Mouse (Mus musculus) right cerebral cortex, adult 18-20 months (tissue): ENCODE results near the gene Olfr1412.

Source experiments
- DNase-seq: peaks from one replicate; pipeline ENCODE4 v3.0.0; 2022; ENCODE audit warnings: mixed read lengths

Olfr1412 gene

GRCm38 (mm10) chr1:92585479-92585878 is at the start of gene Olfr1412:
TSS of gene Olfr1412 (plus strand) at chr1:92585779.
- no peak for DNase-seq

GRCm38 (mm10) chr1:92536972-92537371 is 48.6 kb upstream of the Olfr1412 start:
- DNase-seq = no peak

- DNase-seq = no peak
Observed at GRCm38 (mm10) chr1:92539071-92539470, 46.5 kb upstream of the Olfr1412 start.

- DNase-seq = no peak
Observed at GRCm38 (mm10) chr1:92545929-92546328, 39.6 kb upstream of the Olfr1412 start.

- DNase-seq = no peak
Observed at GRCm38 (mm10) chr1:92571022-92571421, 14.6 kb upstream of the Olfr1412 start, which contains the start of gene Olfr1413. TSS of gene Olfr1413 (plus strand) at chr1:92571322.

- no peak for DNase-seq
Observed at GRCm38 (mm10) chr1:92594111-92594510, 8.5 kb downstream of the Olfr1412 start, which contains the start of gene Olfr1411. TSS of gene Olfr1411 (plus strand) at chr1:92594411.

- DNase-seq = no peak
Observed at GRCm38 (mm10) chr1:92596019-92596418, 10.4 kb downstream of the Olfr1412 start.

GRCm38 (mm10) chr1:92605482-92605881 is 19.9 kb downstream of the Olfr1412 start, which contains the start of gene Olfr1410:
TSS of gene Olfr1410 (plus strand) at chr1:92605782.
- no peak for DNase-seq

- no peak for DNase-seq
Observed at GRCm38 (mm10) chr1:92607711-92608110, 22.1 kb downstream of the Olfr1412 start.

GRCm38 (mm10) chr1:92611008-92611407 is 25.4 kb downstream of the Olfr1412 start:
- peak; percentile 44 for DNase-seq

- DNase-seq = no peak
Observed at GRCm38 (mm10) chr1:92613175-92613574, 27.6 kb downstream of the Olfr1412 start.

- DNase-seq = no peak
Observed at GRCm38 (mm10) chr1:92614516-92614915, 28.9 kb downstream of the Olfr1412 start.

GRCm38 (mm10) chr1:92616046-92616445 is 30.5 kb downstream of the Olfr1412 start:
- no peak for DNase-seq

GRCm38 (mm10) chr1:92617488-92617887 is 31.9 kb downstream of the Olfr1412 start, which contains the start of gene Olfr12:
TSS of gene Olfr12 (plus strand) at chr1:92617788.
- DNase-seq = no peak

GRCm38 (mm10) chr1:92618360-92618759 is 32.8 kb downstream of the Olfr1412 start:
- no peak for DNase-seq

GRCm38 (mm10) chr1:92628227-92628626 is 42.6 kb downstream of the Olfr1412 start:
- no peak for DNase-seq

GRCm38 (mm10) chr1:92632196-92632595 is 46.6 kb downstream of the Olfr1412 start:
- no peak for DNase-seq

- no peak for DNase-seq
Observed at GRCm38 (mm10) chr1:92632948-92633347, 47.4 kb downstream of the Olfr1412 start.

GRCm38 (mm10) chr1:92633726-92634125 is 48.1 kb downstream of the Olfr1412 start:
- DNase-seq = no peak

- DNase-seq = no peak
Observed at GRCm38 (mm10) chr1:92634569-92634968, 49.0 kb downstream of the Olfr1412 start.

GRCm38 (mm10) chr1:92634976-92635599 is 49.5 kb downstream of the Olfr1412 start:
- no peak for DNase-seq

- DNase-seq = no peak
Observed at GRCm38 (mm10) chr1:92636015-92636414, 50.4 kb downstream of the Olfr1412 start.

GRCm38 (mm10) chr1:92636676-92637075 is 51.1 kb downstream of the Olfr1412 start:
- no peak for DNase-seq

GRCm38 (mm10) chr1:92637501-92638172 is 52.1 kb downstream of the Olfr1412 start:
- no peak for DNase-seq
